Mouse (Mus musculus): ENCODE data around the gene Hoxc6. TPM values are rescaled to one million over a fixed set of nuclear protein-coding genes. Genes with fewer than 3 reads are reported as not detected.

Hoxc6 gene
- total and polyA plus RNA-seq, 3 experiments: 0.42 to 4.5 (median 0.79) TPM

GRCm38 (mm10) chr15:103018636-103019035, 20.6 kb downstream of the Hoxc6 start, which contains the start of gene Hoxc4:
Hoxc4 (plus strand) TSS chr15:103018934.
- no peak within 1 kb of the TSS; the same call in 1 of the 2 replicates for H3K9ac ChIP-seq (ENCODE audit: insufficient read depth, low read depth)
- DNase-seq (ENCODE audit: extremely low read depth): no peak
- H3K4me1 ChIP-seq (ENCODE audit: control insufficient read depth in 1 of 2, insufficient read depth in 2 of 2): peaks cover 10 to 42% of the 10 kb centered on the region in 2 experiments; a peak in 3 of 4 replicates
- no peaks in the 10 kb centered on the region for H3K36me3 ChIP-seq (replicated peaks in 1 of 2; ENCODE audit: control insufficient read depth in 1 of 2, insufficient read depth in 1 of 2, low read length in 1 of 2)
- in situ Hi-C loops (cut with MboI; ENCODE audit: low pct_ligation_motif_present, low pct_unique_long_range_greater_than_20kb, low sequenced_read_pairs): loop anchor here (10.0 kb wide), 1 partner anchor 156 kb away; no protein-coding TSS in a partner anchor
- TF ChIP-seq ETS1 (conservative IDR thresholded peaks at IDR 0.05; ENCODE audit: low read depth, low read length): no peak
- TF ChIP-seq CHD2 (IDR thresholded peaks at IDR 0.05; ENCODE audit: low read length): 0 out of 2 replicates have a peak, but pooled peaks have one; percentile 16
- peak within 1 kb of the TSS; percentile 26; the same call in 1 of the 2 replicates for H3K4me2 ChIP-seq (ENCODE audit: insufficient read depth, low read depth, poor library complexity, severe bottlenecking)
- peaks cover 7% of the 10 kb centered on the region for H3K9me3 ChIP-seq (replicated peaks; ENCODE audit: low read length)
- dilution Hi-C loops (cut with MboI; ENCODE audit: extremely low pct_ligation_motif_present, extremely low pct_unique_long_range_greater_than_20kb, low sequenced_read_pairs): no loop called here
- H3K79me2 ChIP-seq (replicated peaks; ENCODE audit: control insufficient read depth, extremely low read depth, insufficient read depth, poor library complexity, severe bottlenecking): no peaks in the 10 kb centered on the region
- H3K27ac ChIP-seq (ENCODE audit: insufficient read depth, low read depth): peak within 1 kb of the TSS; percentile 6; the same call in 1 of the 2 replicates
- H3K4me3 ChIP-seq (replicated peaks in 1 of 3; ENCODE audit: low read depth in 2 of 3, low read length in 2 of 3, poor library complexity in 1 of 3): no peak within 1 kb of the TSS
- H3K27me3 ChIP-seq (replicated peaks): no peaks in the 10 kb centered on the region

- no peak overlapping the region for H3K9ac ChIP-seq (ENCODE audit: insufficient read depth, low read depth)
- H3K27me3 ChIP-seq (replicated peaks): no peaks in the 10 kb centered on the region
- TF ChIP-seq SIN3A (IDR thresholded peaks at IDR 0.05; ENCODE audit: low read length): no peak
- TF ChIP-seq USF2 (conservative IDR thresholded peaks at IDR 0.05; ENCODE audit: low read depth, low read length): peak; percentile 55
- peak; percentile 76 for TF ChIP-seq USF1 (IDR thresholded peaks at IDR 0.05; ENCODE audit: low read depth, low read length)
- TF ChIP-seq MAX (IDR thresholded peaks at IDR 0.05; ENCODE audit: low read length): 0 out of 2 replicates have a peak, but pooled peaks have one; percentile 4
- H3K4me1 ChIP-seq (ENCODE audit: control insufficient read depth in 1 of 2, insufficient read depth in 2 of 2): peaks cover 10 to 51% of the 10 kb centered on the region in 2 experiments; a peak in 3 of 4 replicates
- dilution Hi-C loops (cut with MboI; ENCODE audit: extremely low pct_ligation_motif_present, extremely low pct_unique_long_range_greater_than_20kb, low sequenced_read_pairs) (no loop called here), in situ Hi-C loops (cut with MboI; ENCODE audit: low pct_ligation_motif_present, low pct_unique_long_range_greater_than_20kb, low sequenced_read_pairs) (no loop called here)
- no peak overlapping the region for H3K27ac ChIP-seq (ENCODE audit: insufficient read depth, low read depth)
- no peaks in the 10 kb centered on the region for H3K36me3 ChIP-seq (replicated peaks in 1 of 2; ENCODE audit: control insufficient read depth in 1 of 2, insufficient read depth in 1 of 2, low read length in 1 of 2)
- no peak overlapping the region for H3K4me3 ChIP-seq (replicated peaks in 1 of 3; ENCODE audit: low read depth in 2 of 3, low read length in 2 of 3, poor library complexity in 1 of 3)
- no peak for DNase-seq (ENCODE audit: extremely low read depth)
- no peak overlapping the region for H3K4me2 ChIP-seq (ENCODE audit: insufficient read depth, low read depth, poor library complexity, severe bottlenecking)
- H3K79me2 ChIP-seq (replicated peaks; ENCODE audit: control insufficient read depth, extremely low read depth, insufficient read depth, poor library complexity, severe bottlenecking): no peaks in the 10 kb centered on the region
- H3K9me3 ChIP-seq (replicated peaks; ENCODE audit: low read length): no peaks in the 10 kb centered on the region
Measured at GRCm38 (mm10) chr15:103020899-103021418, 22.9 kb downstream of the Hoxc6 start.

- H3K4me3 ChIP-seq (replicated peaks in 1 of 3; ENCODE audit: low read depth in 2 of 3, low read length in 2 of 3, poor library complexity in 1 of 3): no peak overlapping the region
- H3K36me3 ChIP-seq (replicated peaks in 1 of 2; ENCODE audit: control insufficient read depth in 1 of 2, insufficient read depth in 1 of 2, low read length in 1 of 2): peaks cover 0 to 2% of the 10 kb centered on the region in 2 experiments
- TF ChIP-seq IRF4 (IDR thresholded peaks at IDR 0.05; ENCODE audit: low read depth, low read length) (no peak), USF1 (IDR thresholded peaks at IDR 0.05; ENCODE audit: low read depth, low read length) (no peak), ZKSCAN1 (IDR thresholded peaks at IDR 0.05; ENCODE audit: borderline replicate concordance, low read depth, low read length) (no peak), TBP (conservative IDR thresholded peaks at IDR 0.05; ENCODE audit: low read depth, low read length) (no peak), MAFK (IDR thresholded peaks at IDR 0.05; ENCODE audit: insufficient replicate concordance, low read length) (no peak), JUND (conservative IDR thresholded peaks at IDR 0.05; ENCODE audit: low read depth, low read length) (no peak), MAZ (IDR thresholded peaks at IDR 0.05; ENCODE audit: low read depth, low read length) (no peak), ELF1 (IDR thresholded peaks at IDR 0.05; ENCODE audit: low read depth, low read length) (no peak), HCFC1 (IDR thresholded peaks at IDR 0.05; ENCODE audit: low read depth, low read length) (no peak), EP300 (IDR thresholded peaks at IDR 0.05; ENCODE audit: low read length) (no peak), ZC3H11A (IDR thresholded peaks at IDR 0.05; ENCODE audit: low read depth, low read length) (no peak), POLR2AphosphoS2 (IDR thresholded peaks at IDR 0.05; ENCODE audit: low read depth, low read length) (no peak), NELFE (IDR thresholded peaks at IDR 0.05; ENCODE audit: low read depth, low read length) (no peak), RCOR1 (conservative IDR thresholded peaks at IDR 0.05; ENCODE audit: low read depth, low read length) (no peak), POLR2A (IDR thresholded peaks at IDR 0.05; ENCODE audit: low read depth, low read length) (no peak)
- dilution Hi-C loops (cut with MboI; ENCODE audit: extremely low pct_ligation_motif_present, extremely low pct_unique_long_range_greater_than_20kb, low sequenced_read_pairs) (no loop called here), in situ Hi-C loops (cut with MboI; ENCODE audit: low pct_ligation_motif_present, low pct_unique_long_range_greater_than_20kb, low sequenced_read_pairs) (no loop called here)
- no peak overlapping the region for H3K9ac ChIP-seq (ENCODE audit: insufficient read depth, low read depth)
- DNase-seq (ENCODE audit: extremely low read depth): no peak
- H3K27me3 ChIP-seq (replicated peaks): no peaks in the 10 kb centered on the region
- H3K9me3 ChIP-seq (replicated peaks; ENCODE audit: low read length): no peaks in the 10 kb centered on the region
- H3K4me2 ChIP-seq (ENCODE audit: insufficient read depth, low read depth, poor library complexity, severe bottlenecking): no peak overlapping the region
- peaks cover 10 to 50% of the 10 kb centered on the region in 2 experiments; a peak in 3 of 4 replicates for H3K4me1 ChIP-seq (ENCODE audit: control insufficient read depth in 1 of 2, insufficient read depth in 2 of 2)
- no peak overlapping the region for H3K27ac ChIP-seq (ENCODE audit: insufficient read depth, low read depth)
- H3K79me2 ChIP-seq (replicated peaks; ENCODE audit: control insufficient read depth, extremely low read depth, insufficient read depth, poor library complexity, severe bottlenecking): no peaks in the 10 kb centered on the region
Measured at GRCm38 (mm10) chr15:103021544-103021943, 23.5 kb downstream of the Hoxc6 start.
